Mouse (Mus musculus) heart, adult 2 months (tissue): ENCODE results near the gene Nucb1. TPM values are rescaled to one million over a fixed set of nuclear protein-coding genes. Genes with fewer than 3 reads are reported as not detected.
"Not testable (repeated sequence)": the region's sequence is repeated elsewhere in the genome, so short reads cannot be mapped to it uniquely, and the experiment has no call there.

ENCODE experiments used
- DNase-seq, 2 experiments: peaks; one replicate each; pipeline ENCODE4 v3.0.0; 2021
- H3K27ac ChIP-seq: fragments of 200-600 bp; 2 replicates; pipeline ENCODE4 v1.8.1; 2022
- H3K27me3 ChIP-seq: fragments of 200-500 bp; 2 replicates; pipeline ENCODE4 v1.6.1; 2012; ENCODE audit warnings: mild to moderate bottlenecking, low read length, inconsistent platforms, mixed read lengths; ENCODE audit not compliant: control insufficient read depth, insufficient read depth
- H3K36me3 ChIP-seq: fragments of 200-500 bp; 2 replicates; pipeline ENCODE4 v1.6.1; 2012; ENCODE audit warnings: low read length, inconsistent platforms; ENCODE audit not compliant: control insufficient read depth, insufficient read depth
- H3K4me1 ChIP-seq: fragments of 200-500 bp; 2 replicates; pipeline ENCODE4 v1.6.1; 2011; ENCODE audit warnings: low read length; ENCODE audit not compliant: control insufficient read depth, insufficient read depth
- H3K4me3 ChIP-seq: fragments of 200-600 bp; 2 replicates; pipeline ENCODE4 v1.8.1; 2022
- H3K79me2 ChIP-seq: fragments of 200-500 bp; replicated peaks from 2 replicates; pipeline ENCODE4 v1.6.1; 2012; ENCODE audit warnings: mild to moderate bottlenecking, inconsistent platforms, low read length, moderate library complexity, mixed read lengths; ENCODE audit not compliant: control insufficient read depth, insufficient read depth
- H3K9ac ChIP-seq: fragments of 200-500 bp; 2 replicates; pipeline ENCODE4 v1.6.1; 2012; ENCODE audit warnings: low read depth, mild to moderate bottlenecking, control low read depth, inconsistent platforms, low read length, mixed read lengths
- CTCF ChIP-seq: fragments of 200-600 bp; IDR thresholded peaks from 2 replicates; pipeline ENCODE4 v1.8.1; 2022; ENCODE audit warnings: antibody characterized with exemption, mild to moderate bottlenecking, moderate library complexity
- EP300 ChIP-seq: fragments of 200-500 bp; IDR thresholded peaks from 2 replicates; pipeline ENCODE4 v1.6.1; 2011; ENCODE audit warnings: low read depth, low read length, control low read depth; ENCODE audit not compliant: insufficient read depth
- POLR2A ChIP-seq: fragments of 200-500 bp; IDR thresholded peaks from 2 replicates; pipeline ENCODE4 v1.6.1; 2011; ENCODE audit warnings: mild to moderate bottlenecking, low read depth, low read length, control low read depth; ENCODE audit not compliant: insufficient read depth
- WGBS: fragments of 180-500 bp; shearing (Covaris S2); methylation state at CpG from one replicate; pipeline ENCODE4 v1.1.7; 2018; 5-methylcytosine and 5-hydroxymethylcytosine counted together
- intact Hi-C: fragments of 180-260 bp; cut with DNase I; formaldehyde crosslinking; loops from one replicate; pipeline ENCODE4 v1.15.1; 2025
- polyA plus RNA-seq: library from polyadenylated mRNA; depleted of rRNA; stranded (reverse); fragments of >200 nt; gene quantifications from 2 replicates; pipeline ENCODE4 v1.2.3, GENCODE M21; 2012
- total RNA-seq, 2 experiments: library from RNA; stranded (reverse); gene quantifications; 2 replicates each; pipeline ENCODE4 v1.2.3; 2021

Nucb1 gene
- total and polyA plus RNA-seq, 3 experiments, result 132 to 177 (median 152) TPM

DNA sequence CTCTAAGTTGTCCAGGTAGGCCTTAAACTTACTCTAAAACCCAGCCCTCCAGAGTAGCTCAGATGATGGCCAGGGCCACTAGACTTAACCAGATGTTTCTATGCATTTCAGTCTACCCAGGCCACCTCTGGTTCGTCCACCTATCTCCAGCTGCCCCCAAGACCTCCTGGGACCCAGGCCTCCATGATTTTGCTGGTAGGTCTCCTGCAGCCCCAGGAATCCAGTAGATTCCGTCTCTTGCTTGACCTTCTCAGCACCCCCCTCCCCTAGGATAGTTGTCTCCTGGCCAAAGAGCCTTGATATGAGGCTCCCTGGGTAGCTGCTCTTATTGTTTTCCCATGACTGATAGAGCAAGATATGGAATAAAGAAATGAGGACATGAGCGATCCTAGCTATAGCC is 28.9 kb upstream of the Nucb1 start:
- Histone ChIP-seq H3K9ac (no peak overlapping the region), H3K27ac (no peak overlapping the region), H3K27me3 (no peaks in the 10 kb centered on the region), H3K36me3 (no peaks in the 10 kb centered on the region), H3K4me3 (no peak overlapping the region), H3K79me2 (no peaks in the 10 kb centered on the region), H3K4me1 (no peaks in the 10 kb centered on the region)
- intact Hi-C loops, result no loop called here
- TF ChIP-seq EP300 (no peak), POLR2A (no peak), CTCF (no peak; the same call in 1 of the 2 replicates)
- WGBS, result 79% methylated on average over 3 of the region's 3 CpGs
- DNase-seq, result no peak

DNA sequence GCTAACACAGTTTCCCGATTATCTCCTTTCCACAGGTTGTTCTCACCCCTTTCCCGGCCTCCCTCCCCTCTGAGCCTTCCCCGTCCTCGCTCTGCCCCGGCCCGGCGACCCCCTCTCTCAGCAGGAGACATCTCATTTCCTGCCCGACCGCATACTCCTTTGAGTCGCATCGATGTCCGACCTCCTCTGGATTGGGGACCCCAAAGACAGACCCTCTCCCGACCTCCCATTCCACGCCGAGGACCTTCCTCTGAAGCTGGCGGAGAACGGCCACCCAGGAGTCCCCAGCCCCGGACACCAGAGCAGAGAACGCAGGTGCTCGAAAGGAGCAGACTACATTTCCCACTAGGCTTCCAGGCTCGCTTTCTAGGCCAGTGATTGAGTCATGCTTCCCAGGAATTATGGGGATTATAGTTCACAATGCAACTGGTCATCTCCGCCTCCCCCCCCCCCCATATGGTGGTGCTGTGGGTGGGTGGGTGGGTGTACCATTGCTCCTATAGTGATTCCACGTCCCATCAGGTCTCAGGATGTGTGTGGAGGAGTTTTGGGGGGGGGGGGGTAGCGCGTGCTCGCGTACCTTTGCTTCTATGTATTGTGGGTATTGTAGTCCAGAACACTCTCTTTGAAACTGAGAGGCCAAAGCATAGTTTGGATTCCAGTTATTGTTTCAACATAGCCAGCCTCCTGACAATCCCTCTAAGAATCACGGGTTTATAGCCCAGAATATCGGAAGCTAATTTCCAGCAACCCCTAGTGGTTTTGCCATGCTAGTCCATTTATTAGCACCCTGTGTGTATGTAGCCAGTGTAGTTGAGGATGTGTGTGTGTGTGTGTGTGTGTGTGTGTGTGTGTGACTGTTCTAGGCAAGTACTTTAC is 28.2 kb upstream of the Nucb1 start:
- H3K36me3 ChIP-seq, result no peaks in the 10 kb centered on the region
- WGBS, result 5% methylated on average over 28 of the region's 29 CpGs
- H3K27me3 ChIP-seq, result no peaks in the 10 kb centered on the region
- peak overlapping the region; percentile 37 for H3K9ac ChIP-seq
- H3K4me3 ChIP-seq, result peak overlapping the region; percentile 58
- intact Hi-C loops, result no loop called here
- no peak overlapping the region for H3K27ac ChIP-seq
- H3K79me2 ChIP-seq, result no peaks in the 10 kb centered on the region
- DNase-seq, result peak; percentile 56 to 58
- H3K4me1 ChIP-seq, result no peaks in the 10 kb centered on the region
- TF ChIP-seq CTCF, result peak; percentile 54
- no peak for TF ChIP-seq POLR2A

DNA sequence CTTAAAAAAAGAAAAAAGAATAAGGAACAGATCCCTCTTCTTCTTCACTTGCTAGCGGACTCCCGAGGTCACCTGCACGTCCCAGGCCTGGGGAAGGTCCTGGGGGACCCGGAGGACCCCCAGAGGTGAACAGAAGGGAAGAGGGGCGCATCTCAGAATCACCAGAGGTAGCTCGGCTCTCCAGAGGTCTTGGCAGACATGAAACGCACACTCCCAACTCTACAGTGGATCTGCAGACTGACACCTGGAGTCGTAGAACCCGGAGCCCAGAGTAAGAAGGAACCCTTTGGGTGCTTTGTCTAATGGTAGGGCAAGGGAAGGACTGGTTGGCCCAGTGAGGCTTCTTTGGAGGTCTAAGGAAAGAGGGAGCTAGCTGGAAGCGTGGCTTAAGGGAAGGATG is 27.4 kb upstream of the Nucb1 start:
- Histone ChIP-seq H3K9ac (no peak overlapping the region), H3K4me3 (peak overlapping the region; percentile 58), H3K36me3 (no peaks in the 10 kb centered on the region), H3K4me1 (no peaks in the 10 kb centered on the region), H3K27ac (no peak overlapping the region), H3K79me2 (no peaks in the 10 kb centered on the region), H3K27me3 (no peaks in the 10 kb centered on the region)
- no peak for DNase-seq
- intact Hi-C loops, result no loop called here
- TF ChIP-seq EP300 (no peak), CTCF (no peak), POLR2A (no peak)
- WGBS, result 87% methylated on average over 10 of the region's 10 CpGs

DNA sequence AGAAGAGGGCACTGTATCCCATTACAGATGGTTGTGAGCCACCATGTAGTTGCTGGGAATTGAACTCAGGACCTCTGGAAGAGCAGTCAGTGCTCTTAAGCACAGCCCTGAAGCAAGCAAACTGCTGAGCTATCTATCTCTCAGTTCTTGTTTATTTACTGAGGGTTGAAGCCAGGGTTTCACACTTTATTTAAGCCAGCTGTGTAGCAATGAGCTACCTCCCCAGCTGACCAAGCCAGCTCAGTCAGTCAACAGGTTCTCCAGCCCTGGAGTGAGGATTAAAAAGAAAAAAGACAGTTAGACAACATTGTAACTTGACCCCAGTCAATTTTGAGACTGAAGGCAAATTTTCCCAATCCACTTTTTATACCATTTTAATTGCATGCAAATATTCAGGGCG is 25.5 kb upstream of the Nucb1 start:
- Histone ChIP-seq H3K4me3 (no peak overlapping the region), H3K4me1 (no peaks in the 10 kb centered on the region), H3K27me3 (no peaks in the 10 kb centered on the region), H3K36me3 (no peaks in the 10 kb centered on the region), H3K27ac (no peak overlapping the region), H3K9ac (no peak overlapping the region), H3K79me2 (no peaks in the 10 kb centered on the region)
- intact Hi-C loops, result no loop called here
- WGBS, result 83% methylated on average over 1 of the region's 1 CpGs
- no peak for DNase-seq
- TF ChIP-seq CTCF, result no peak
- TF ChIP-seq EP300, result no peak
- TF ChIP-seq POLR2A, result no peak

DNA sequence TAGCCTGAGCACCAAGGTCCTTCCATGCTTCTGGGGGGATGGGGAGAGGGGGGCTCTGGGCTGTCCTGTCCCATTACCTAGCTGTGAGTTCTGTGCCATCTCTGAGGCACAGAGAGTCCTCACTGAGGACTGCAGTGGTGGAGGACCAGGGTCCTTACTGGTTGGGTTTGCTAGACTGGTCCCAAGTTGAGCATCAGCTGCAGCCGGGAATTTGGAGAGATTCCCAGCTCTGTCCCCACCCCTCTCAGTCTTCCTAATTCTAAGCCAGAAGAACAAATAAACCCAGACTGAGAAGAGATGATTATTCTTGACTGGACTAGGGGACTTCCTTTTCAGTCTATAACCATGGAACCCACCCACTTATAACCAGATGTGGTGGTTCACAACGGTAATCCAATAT is 20.4 kb upstream of the Nucb1 start:
- Histone ChIP-seq H3K27ac (no peak overlapping the region), H3K9ac (no peak overlapping the region), H3K4me1 (no peaks in the 10 kb centered on the region), H3K27me3 (no peaks in the 10 kb centered on the region), H3K79me2 (no peaks in the 10 kb centered on the region), H3K36me3 (no peaks in the 10 kb centered on the region), H3K4me3 (no peak overlapping the region)
- intact Hi-C loops, result no loop called here
- 41% methylated on average over 2 of the region's 2 CpGs for WGBS
- TF ChIP-seq EP300 (no peak), POLR2A (no peak), CTCF (no peak)
- peak in 1 of 2 experiments; percentile 42 for DNase-seq

DNA sequence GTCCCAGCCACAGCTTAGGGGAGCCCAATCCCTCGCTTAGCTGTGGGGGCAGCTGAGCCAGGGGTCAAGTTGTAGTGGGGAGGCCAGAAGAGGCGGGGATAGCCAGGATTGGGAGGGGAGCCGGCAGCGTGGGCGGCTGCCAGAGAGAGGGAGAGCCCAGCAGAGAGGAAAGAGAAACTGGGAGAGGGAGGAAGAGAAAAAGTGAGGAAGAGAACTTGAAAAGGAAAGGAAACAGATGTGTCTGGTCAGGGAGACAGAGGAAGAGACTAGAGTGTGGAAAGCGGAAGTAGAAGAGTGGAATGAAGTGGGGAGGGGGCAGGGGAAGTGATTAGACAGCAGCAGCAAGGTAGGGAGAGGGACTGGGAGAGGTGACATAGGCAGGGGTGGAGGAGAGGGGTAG is 19.3 kb upstream of the Nucb1 start:
- no peak overlapping the region for H3K4me3 ChIP-seq
- no peak overlapping the region for H3K27ac ChIP-seq

DNA sequence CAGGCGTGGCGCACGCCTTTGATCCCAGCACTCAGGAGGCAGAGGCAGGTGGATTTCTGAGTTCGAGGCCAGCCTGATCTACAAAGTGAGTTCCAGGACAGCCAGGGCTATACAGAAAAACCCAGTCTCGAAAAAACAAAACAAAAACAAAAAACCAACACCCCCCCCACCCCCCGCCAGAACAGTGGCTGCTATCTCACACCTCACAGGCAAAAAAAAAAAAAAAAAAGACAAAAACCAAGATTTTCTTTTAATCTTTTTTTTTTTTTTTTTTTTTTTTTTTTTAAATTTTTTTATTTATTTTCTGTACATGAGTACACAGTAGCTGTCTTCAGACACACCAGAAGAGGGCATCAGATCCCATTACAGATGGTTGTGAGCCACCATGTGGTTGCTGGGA is 17.0 kb upstream of the Nucb1 start:
- H3K27ac ChIP-seq, H3K9ac ChIP-seq, H3K36me3 ChIP-seq, H3K27me3 ChIP-seq, H3K79me2 ChIP-seq, H3K4me3 ChIP-seq, DNase-seq: not testable (repeated sequence)
- 85% methylated on average over 6 of the region's 6 CpGs for WGBS
- intact Hi-C loops, result loop anchor here (5.0 kb wide), 1 partner anchor 175 kb away; no protein-coding TSS in a partner anchor
- peaks cover 11% of the 10 kb centered on the region for H3K4me1 ChIP-seq

More for the DNA sequence above, 19.3 kb upstream of the Nucb1 start:
- 16% methylated on average over 6 of the region's 6 CpGs for WGBS
- peak; percentile 40 to 57 for DNase-seq
- peaks cover under 1% of the 10 kb centered on the region; the same call in 1 of the 2 replicates for H3K4me1 ChIP-seq
- H3K79me2 ChIP-seq, result no peaks in the 10 kb centered on the region
- H3K27me3 ChIP-seq, result no peaks in the 10 kb centered on the region
- intact Hi-C loops, result loop anchor here (5.0 kb wide), 1 partner anchor 173 kb away; no protein-coding TSS in a partner anchor
- no peak overlapping the region for H3K9ac ChIP-seq
- no peaks in the 10 kb centered on the region for H3K36me3 ChIP-seq
- no peak for TF ChIP-seq EP300
- TF ChIP-seq POLR2A, result no peak
